Mouse (Mus musculus) midbrain, embryonic 16.5 days (tissue): ENCODE data around the gene Fstl5. TPM values are rescaled to one million over a fixed set of nuclear protein-coding genes. Genes with fewer than 3 reads are reported as not detected.
A peak's percentile ranks its signal among the peaks of the same experiment; 100 is the strongest.

ENCODE experiments used
- ATAC-seq: fragments of 200-750 bp; cut with Nextera tagmentation; 2 replicates; pipeline ENCODE4 v1.8.0; 2017; ENCODE audit warnings: moderate TSS enrichment
- H3K27ac ChIP-seq: fragments of 300-500 bp; sonication (generic); 2 replicates; pipeline ENCODE4 v1.5.1; 2014; ENCODE audit warnings: mild to moderate bottlenecking, low read length, mixed read lengths
- H3K27me3 ChIP-seq: fragments of 300-500 bp; sonication (generic); 2 replicates; pipeline ENCODE4 v1.6.1; 2014; ENCODE audit warnings: low read depth, low read length, mixed read lengths; ENCODE audit not compliant: control insufficient read depth, insufficient read depth
- H3K36me3 ChIP-seq: fragments of 300-500 bp; sonication (generic); 2 replicates; pipeline ENCODE4 v1.6.1; 2014; ENCODE audit warnings: mild to moderate bottlenecking, low read length, moderate library complexity, mixed read lengths; ENCODE audit not compliant: control insufficient read depth, insufficient read depth
- H3K4me1 ChIP-seq: fragments of 300-500 bp; sonication (generic); 2 replicates; pipeline ENCODE4 v1.6.1; 2014; ENCODE audit warnings: mild to moderate bottlenecking, low read length, mixed read lengths; ENCODE audit not compliant: control insufficient read depth, insufficient read depth
- H3K4me2 ChIP-seq: fragments of 300-500 bp; sonication (generic); 2 replicates; pipeline ENCODE4 v1.6.1; 2014; ENCODE audit warnings: mild to moderate bottlenecking, low read length, mixed read lengths
- H3K4me3 ChIP-seq: fragments of 300-500 bp; sonication (generic); 2 replicates; pipeline ENCODE4 v1.5.1; 2014; ENCODE audit warnings: low read depth, mild to moderate bottlenecking, low read length, moderate library complexity, mixed read lengths
- H3K9ac ChIP-seq: fragments of 300-500 bp; sonication (generic); 2 replicates; pipeline ENCODE4 v1.6.1; 2014; ENCODE audit warnings: low read depth, low read length, mixed read lengths
- H3K9me3 ChIP-seq: fragments of 300-500 bp; sonication (generic); replicated peaks from 2 replicates; pipeline ENCODE4 v1.6.1; 2014; ENCODE audit warnings: mild to moderate bottlenecking, low read length, mixed read lengths; ENCODE audit not compliant: control insufficient read depth, poor library complexity, severe bottlenecking
- WGBS: fragments of 180-500 bp; shearing (Covaris S2); extraction: QIAGEN DNeasy Blood & Tissue Kit; methylation state at CpG from one replicate; pipeline ENCODE4 v1.1.7; 2014; 5-methylcytosine and 5-hydroxymethylcytosine counted together
- polyA plus RNA-seq: library from polyadenylated mRNA; unstranded; fragments of >200 nt; fragmentation: Nextera tagmentation; extraction: Ambion mirVana; gene quantifications from 2 replicates; pipeline ENCODE4 v1.2.1, GENCODE M21; 2015

The Fstl5 gene
- polyA plus RNA-seq = 48.6 and 56.3 TPM in 2 replicates

DNA sequence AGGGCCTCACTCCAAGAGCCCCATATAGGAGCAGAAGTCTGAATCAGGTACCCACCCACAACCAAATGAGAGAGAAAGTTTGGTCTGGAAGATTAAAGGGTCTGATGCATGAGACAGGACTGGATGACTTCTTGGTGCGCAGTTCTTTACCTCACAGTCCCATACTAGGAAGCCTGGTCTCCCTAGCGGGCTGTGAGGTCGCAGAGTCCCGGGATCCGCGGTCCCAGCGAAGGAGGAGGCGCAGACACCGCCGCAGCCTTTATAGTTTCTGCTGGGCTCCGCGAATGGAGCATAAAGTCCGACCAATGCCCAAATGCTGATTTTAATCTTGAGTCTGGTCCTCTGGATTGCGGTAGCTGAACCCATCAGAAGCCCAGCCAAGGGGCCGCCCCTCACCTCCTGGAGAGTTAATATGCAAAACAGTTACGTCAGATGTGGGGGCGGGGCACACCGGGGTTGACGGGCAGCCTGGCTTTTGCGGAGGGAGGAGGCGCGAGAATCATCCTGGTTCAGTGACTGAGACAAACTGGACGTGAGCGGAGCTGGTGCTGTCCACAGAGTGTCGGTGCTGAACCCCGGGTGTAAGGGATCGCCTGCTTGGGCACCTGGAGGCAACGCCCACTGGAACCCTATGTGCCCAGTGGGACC, at the start of gene Fstl5:
Fstl5 (plus strand) TSS at position 211 of the 648 bp plus-strand sequence.
- peak; percentile 93 for ATAC-seq
- peak within 1 kb of the TSS; percentile 83 for H3K4me2 ChIP-seq
- under 1% methylated on average over 28 of the region's 28 CpGs for WGBS
- no peaks in the 10 kb centered on the region for H3K36me3 ChIP-seq
- peak within 1 kb of the TSS; percentile 62 for H3K27ac ChIP-seq
- no peaks in the 10 kb centered on the region; the same call in 1 of the 2 replicates for H3K4me1 ChIP-seq
- H3K27me3 ChIP-seq = no peaks in the 10 kb centered on the region
- peak within 1 kb of the TSS; percentile 57 for H3K4me3 ChIP-seq
- H3K9ac ChIP-seq = peak within 1 kb of the TSS; percentile 65
- H3K9me3 ChIP-seq = no peaks in the 10 kb centered on the region

DNA sequence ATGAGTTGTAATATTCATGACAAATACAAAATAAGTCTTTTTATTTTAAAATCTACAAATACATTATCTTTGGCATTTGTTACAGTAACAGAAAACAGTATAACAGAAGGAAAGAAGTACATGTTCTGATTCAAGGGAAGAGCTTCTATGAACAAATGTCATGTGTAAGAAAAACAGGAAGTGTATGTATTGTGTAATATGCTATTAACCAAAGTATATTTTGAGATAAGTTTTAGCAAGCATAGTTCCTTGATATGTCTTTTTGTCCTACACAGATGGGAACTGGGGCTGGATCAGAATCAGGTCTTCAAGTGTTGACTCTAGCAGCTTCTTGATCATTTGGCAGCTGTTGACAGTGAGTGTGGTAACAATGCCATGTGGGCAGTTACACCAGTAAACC, 48.5 kb upstream of the Fstl5 start:
- Histone ChIP-seq H3K4me3 (no peak overlapping the region), H3K27me3 (no peaks in the 10 kb centered on the region), H3K4me1 (no peaks in the 10 kb centered on the region), H3K4me2 (no peak overlapping the region), H3K9me3 (no peaks in the 10 kb centered on the region), H3K9ac (no peak overlapping the region), H3K27ac (no peak overlapping the region), H3K36me3 (no peaks in the 10 kb centered on the region)
- ATAC-seq = no peak

DNA sequence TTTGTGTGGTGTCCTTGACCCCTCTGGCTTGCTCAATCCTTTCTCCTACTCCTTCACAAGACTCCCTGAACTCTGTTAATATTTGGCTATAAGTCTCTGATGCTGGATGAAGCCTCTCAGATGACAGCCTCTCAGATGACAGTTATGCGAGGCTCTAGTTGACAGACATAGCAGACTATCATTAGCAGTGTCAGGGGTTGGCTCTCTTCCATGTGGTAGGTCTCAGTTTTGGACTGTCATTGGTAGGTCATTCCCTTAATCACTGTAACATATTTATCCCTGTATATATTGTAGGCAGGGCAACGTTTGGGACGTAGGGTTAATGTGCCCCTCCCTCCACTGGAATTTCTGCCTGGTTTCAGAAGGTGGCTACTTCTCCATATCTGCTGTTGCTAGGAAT, 22.9 kb upstream of the Fstl5 start:
- no peak overlapping the region for H3K27ac ChIP-seq
- H3K9ac ChIP-seq = no peak overlapping the region
- H3K36me3 ChIP-seq = no peaks in the 10 kb centered on the region
- H3K4me3 ChIP-seq = no peak overlapping the region
- no peak overlapping the region for H3K4me2 ChIP-seq
- H3K4me1 ChIP-seq = no peaks in the 10 kb centered on the region
- H3K9me3 ChIP-seq = no peaks in the 10 kb centered on the region
- WGBS = 94% methylated on average over 3 of the region's 3 CpGs
- H3K27me3 ChIP-seq = no peaks in the 10 kb centered on the region
- ATAC-seq = no peak

DNA sequence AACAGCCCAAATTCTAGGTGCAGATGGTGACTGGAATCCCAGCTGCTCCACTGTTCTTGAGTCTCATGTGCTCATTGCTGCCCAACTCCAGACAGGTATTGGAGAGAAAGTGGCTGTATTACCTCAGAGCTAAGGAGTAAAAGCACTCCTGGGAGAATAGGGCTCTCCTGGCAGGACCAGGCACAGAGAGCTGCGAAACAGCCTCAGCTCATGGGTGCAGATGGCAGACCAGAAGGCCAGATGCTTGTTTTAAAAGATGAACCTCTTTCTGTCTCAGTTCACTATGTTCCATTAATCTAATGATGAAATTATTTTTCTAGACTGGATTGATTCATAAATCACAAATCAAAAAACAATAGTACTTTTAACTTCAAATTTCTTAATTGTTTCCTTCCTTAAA, 12.1 kb upstream of the Fstl5 start:
- Histone ChIP-seq H3K27me3 (no peaks in the 10 kb centered on the region), H3K9ac (no peak overlapping the region), H3K4me2 (no peak overlapping the region), H3K27ac (no peak overlapping the region), H3K36me3 (no peaks in the 10 kb centered on the region), H3K9me3 (no peaks in the 10 kb centered on the region; the same call in 1 of the 2 replicates), H3K4me3 (no peak overlapping the region), H3K4me1 (no peaks in the 10 kb centered on the region)
- ATAC-seq = no peak
- 90% methylated on average over 1 of the region's 1 CpGs for WGBS

DNA sequence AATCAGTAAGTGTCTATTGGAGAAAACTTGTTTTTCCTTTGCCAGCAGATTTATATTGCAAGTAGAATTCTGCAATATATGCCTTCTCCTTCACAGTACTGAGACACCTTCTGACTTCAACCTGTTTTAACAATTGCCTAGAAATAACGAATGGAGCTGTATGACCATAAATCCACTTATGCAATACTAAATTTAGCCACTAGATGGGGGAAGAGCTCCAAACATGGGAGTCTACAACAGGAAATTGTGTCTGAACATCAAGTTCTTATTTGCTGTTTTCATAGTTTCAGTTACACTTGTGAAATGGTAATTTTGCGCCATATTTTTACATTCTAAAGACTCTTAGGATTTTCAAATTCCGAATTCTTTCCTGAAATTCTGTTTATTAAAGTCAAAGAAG, 6.2 kb upstream of the Fstl5 start:
- H3K4me1 ChIP-seq = no peaks in the 10 kb centered on the region
- 2% methylated on average over 3 of the region's 3 CpGs for WGBS
- H3K4me3 ChIP-seq = no peak overlapping the region
- ATAC-seq = peak; percentile 77
- no peaks in the 10 kb centered on the region for H3K27me3 ChIP-seq
- no peak overlapping the region for H3K27ac ChIP-seq
- H3K9ac ChIP-seq = no peak overlapping the region
- no peaks in the 10 kb centered on the region for H3K36me3 ChIP-seq
- no peak overlapping the region for H3K4me2 ChIP-seq
- no peaks in the 10 kb centered on the region; the same call in 1 of the 2 replicates for H3K9me3 ChIP-seq

DNA sequence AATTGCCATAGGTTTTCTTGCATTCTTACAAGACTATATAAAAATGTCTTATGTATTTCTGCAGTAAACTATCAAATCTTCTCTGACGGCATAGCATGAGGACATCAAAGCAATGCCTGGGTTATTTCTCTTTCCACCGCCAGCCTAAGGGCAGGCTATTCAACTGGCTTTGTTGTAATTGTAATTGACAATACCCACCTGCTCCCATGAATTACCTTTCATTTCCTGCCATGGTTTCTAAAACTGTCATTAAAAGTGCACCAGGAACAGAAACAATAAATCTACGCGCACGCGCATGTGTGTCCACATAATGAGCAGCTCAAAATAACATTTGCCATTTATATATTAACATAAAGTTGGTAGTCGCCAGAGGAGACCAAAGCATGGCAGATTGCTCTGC, 1.2 kb upstream of the Fstl5 start:
- H3K4me3 ChIP-seq = no peak overlapping the region
- H3K4me2 ChIP-seq = no peak overlapping the region
- no peak overlapping the region for H3K27ac ChIP-seq
- 53% methylated on average over 7 of the region's 7 CpGs for WGBS
- no peak overlapping the region for H3K9ac ChIP-seq
- H3K27me3 ChIP-seq = no peaks in the 10 kb centered on the region
- ATAC-seq = no peak
- H3K9me3 ChIP-seq = no peaks in the 10 kb centered on the region
- no peaks in the 10 kb centered on the region for H3K36me3 ChIP-seq
- no peaks in the 10 kb centered on the region; the same call in 1 of the 2 replicates for H3K4me1 ChIP-seq

DNA sequence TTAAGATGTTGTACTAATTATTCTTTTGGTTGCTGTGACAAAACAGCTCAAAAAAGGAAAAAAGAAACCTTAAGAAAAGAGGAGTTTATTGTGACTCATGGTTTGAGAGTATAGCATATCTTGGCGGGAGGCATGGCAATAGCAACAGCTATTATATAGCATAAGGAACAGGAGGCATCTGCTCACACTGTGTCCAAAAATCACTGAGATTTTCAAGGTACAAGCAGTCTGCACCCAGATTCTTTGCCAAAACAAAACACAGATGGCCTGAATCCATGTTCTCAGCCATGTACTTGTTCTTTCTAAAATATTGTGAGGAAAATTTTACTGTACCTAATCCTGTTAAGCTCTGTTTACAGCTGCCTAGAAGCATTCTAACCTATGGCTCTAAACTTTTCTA, 66.4 kb downstream of the Fstl5 start:
- no peak for ATAC-seq
- H3K9ac ChIP-seq = no peak overlapping the region
- H3K4me3 ChIP-seq = no peak overlapping the region
- whole genome bisulfite sequencing = 91% methylated on average over 1 of the region's 1 CpGs
- no peak overlapping the region for H3K4me2 ChIP-seq
- no peaks in the 10 kb centered on the region for H3K4me1 ChIP-seq
- no peaks in the 10 kb centered on the region for H3K36me3 ChIP-seq
- no peaks in the 10 kb centered on the region for H3K27me3 ChIP-seq
- H3K9me3 ChIP-seq = no peaks in the 10 kb centered on the region
- H3K27ac ChIP-seq = no peak overlapping the region

DNA sequence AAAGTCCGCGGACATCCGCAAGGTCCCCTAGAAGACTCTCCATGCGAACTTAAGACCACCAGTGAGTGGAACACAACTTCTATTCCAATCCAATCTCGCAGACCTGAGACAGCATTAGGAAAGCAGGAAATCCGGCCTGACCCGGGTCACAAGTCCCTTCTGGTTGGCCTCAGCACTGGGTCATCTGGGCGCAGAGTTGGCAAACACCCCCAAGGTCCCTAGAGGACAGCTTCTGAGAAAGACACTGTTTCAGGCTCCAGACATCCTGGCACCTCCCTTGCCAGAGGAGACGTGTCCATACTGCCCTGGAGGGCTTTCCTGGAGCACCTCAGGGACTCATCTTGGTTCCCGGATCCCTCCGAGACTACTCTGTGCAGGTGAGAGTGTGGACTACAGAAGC, 73.8 kb downstream of the Fstl5 start:
- 94% methylated on average over 11 of the region's 11 CpGs for WGBS
- ATAC-seq = no peak

DNA sequence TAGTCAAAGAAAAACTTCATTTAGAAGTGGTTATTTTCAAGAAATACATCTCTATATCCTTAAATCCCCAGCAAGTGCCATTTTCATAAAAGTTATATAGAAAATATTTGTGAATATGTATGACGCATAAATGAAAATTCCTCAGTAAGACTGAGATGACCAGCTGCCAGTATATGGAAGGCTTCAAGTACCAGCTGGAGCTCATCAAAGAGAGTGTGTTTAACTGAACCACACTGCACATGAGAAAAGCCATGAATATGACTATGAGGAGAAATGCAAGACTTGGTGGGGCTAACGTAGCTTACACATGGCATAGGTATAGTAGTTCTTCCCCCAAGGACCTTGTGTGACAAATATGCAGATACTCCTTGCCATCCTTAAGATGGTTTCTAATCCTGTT, 164.8 kb downstream of the Fstl5 start:
- Histone ChIP-seq H3K4me1 (no peaks in the 10 kb centered on the region), H3K27ac (no peak overlapping the region), H3K4me2 (no peak overlapping the region), H3K36me3 (no peaks in the 10 kb centered on the region), H3K27me3 (no peaks in the 10 kb centered on the region), H3K9me3 (no peaks in the 10 kb centered on the region), H3K9ac (no peak overlapping the region), H3K4me3 (no peak overlapping the region)
- no peak for ATAC-seq
- WGBS = 83% methylated on average over 2 of the region's 2 CpGs

More for the DNA sequence above, 73.8 kb downstream of the Fstl5 start:
- no peaks in the 10 kb centered on the region for H3K9me3 ChIP-seq
- no peak overlapping the region for H3K27ac ChIP-seq
- no peak overlapping the region for H3K9ac ChIP-seq
- no peaks in the 10 kb centered on the region for H3K27me3 ChIP-seq
- no peaks in the 10 kb centered on the region for H3K4me1 ChIP-seq
- no peak overlapping the region for H3K4me3 ChIP-seq
- H3K36me3 ChIP-seq = no peaks in the 10 kb centered on the region
- H3K4me2 ChIP-seq = no peak overlapping the region
